In the genomic region with DNA sequence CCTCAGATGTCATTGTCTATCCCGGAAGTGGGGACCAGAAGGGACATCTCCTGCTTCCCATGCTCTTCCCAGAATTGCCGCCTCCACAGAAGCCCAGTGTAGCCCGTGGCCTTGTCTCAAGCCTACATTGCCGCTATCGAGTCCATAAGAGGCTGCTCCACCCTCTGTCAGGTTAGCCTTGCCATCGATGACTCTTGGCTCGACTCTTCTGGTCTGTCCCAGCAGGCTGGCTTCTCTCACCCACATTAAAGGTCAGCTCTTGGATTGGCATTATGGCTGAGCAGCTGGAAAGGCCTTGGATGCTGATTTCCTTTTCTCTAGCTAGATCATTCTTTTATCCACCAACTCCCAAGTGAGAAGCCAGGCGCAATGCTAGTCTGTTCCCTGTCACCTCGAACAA, we compare ENCODE assay signal across 18 mouse cellular contexts.
DNase-seq lines count a peak whose midpoint lies in the region; ATAC-seq and TF ChIP-seq lines count a peak whose summit lies in the region.
"Had no signal": no experiment of that assay in that cellular context is flagged by ENCODE, and none has a peak within 500 bp of the region (broad histone marks: within the 10 kb centered on the region; RNA-seq: fewer than 3 reads in every experiment).

No protein-coding gene starts in this region.

- no peaks in the 10 kb centered on the region for H3K9me3 ChIP-seq in liver, postnatal 0 days (ENCODE audit: low read length)
- H3K9me3 ChIP-seq: embryonic facial prominence, embryonic 10.5 days; midbrain, embryonic 15.5 days had no signal

- H3K27ac ChIP-seq in liver, postnatal 0 days (ENCODE audit: low read depth) = no peak overlapping the region
- H3K27ac ChIP-seq: embryonic facial prominence, embryonic 10.5 days; heart, embryonic 13.5 days; midbrain, embryonic 15.5 days had no signal

- no peak overlapping the region for H3K4me2 ChIP-seq in liver, postnatal 0 days (ENCODE audit: low read depth, low read length)
- H3K4me2 ChIP-seq: heart, embryonic 13.5 days; lung, embryonic 14.5 days; midbrain, embryonic 15.5 days had no signal

- WGBS in liver, postnatal 0 days (ENCODE audit: insufficient replicate concordance) = 76% methylated on average over 9 of the region's 9 CpGs

- H3K36me3 ChIP-seq in liver, postnatal 0 days (replicated peaks; ENCODE audit: insufficient read depth, low read length) = no peaks in the 10 kb centered on the region
- H3K36me3 ChIP-seq: embryonic facial prominence, embryonic 10.5 days; heart, embryonic 13.5 days; midbrain, embryonic 15.5 days had no signal

- DNase-seq in cerebellum, postnatal 14 days = peak; percentile 65 to 74
- DNase-seq in cerebellum, adult 9-10 months = no peak
- DNase-seq in Muller cell, postnatal 12 days (ENCODE audit: inconsistent ontology term) = peak; percentile 4
- DNase-seq in adrenal gland, postnatal 10 days = peak; percentile 78
- peak; percentile 59 for DNase-seq in gastrocnemius, postnatal 14 days
- no peak for DNase-seq in spleen, adult 12 weeks (ENCODE audit: low spot score)
- DNase-seq in liver, postnatal 0 days = no peak
- DNase-seq: kidney, adult 11 months; kidney, postnatal 10 days; layer of hippocampus, adult 9-11 months; liver; lung, embryonic 14.5 days had no signal

- no peak for TF ChIP-seq CTCF in liver, postnatal 0 days (IDR thresholded peaks at IDR 0.05; ENCODE audit: low read depth)

- H3K27me3 ChIP-seq in liver, postnatal 0 days (ENCODE audit: insufficient read depth, low read length) = no peaks in the 10 kb centered on the region
- H3K27me3 ChIP-seq: heart, embryonic 13.5 days; midbrain, embryonic 15.5 days had no signal

- no peak overlapping the region for H3K9ac ChIP-seq in liver, postnatal 0 days (replicated peaks)
- H3K9ac ChIP-seq: heart, embryonic 13.5 days; lung, embryonic 14.5 days; midbrain, embryonic 15.5 days had no signal

- no peak for TF ChIP-seq EP300 in liver, postnatal 0 days (IDR thresholded peaks at IDR 0.05; ENCODE audit: low read depth)

- ATAC-seq in liver, postnatal 0 days = no peak
- ATAC-seq: forebrain, embryonic 16.5 days; midbrain, embryonic 15.5 days; Patski had no signal

- intact Hi-C loops in gastrocnemius, postnatal 14 days (cut with DNase I; ENCODE audit: low total_unique reads) = no loop called here

- H3K4me3 ChIP-seq in liver, postnatal 0 days (ENCODE audit: low read depth, low read length) = no peak overlapping the region
- H3K4me3 ChIP-seq: embryonic facial prominence, embryonic 10.5 days; erythroblast, embryonic 14.5 days; heart, embryonic 13.5 days; midbrain, embryonic 15.5 days had no signal

- no peaks in the 10 kb centered on the region for H3K4me1 ChIP-seq in liver, postnatal 0 days (ENCODE audit: insufficient read depth)
- H3K4me1 ChIP-seq: midbrain, embryonic 15.5 days had no signal

Comparison
In these comparisons a context has a peak if more than half of its experiments do, and no peak if none do; other contexts are left out.
1. DNase-seq: peak in cerebellum, postnatal 14 days (2 of 2), Muller cell, postnatal 12 days (single experiment), adrenal gland, postnatal 10 days (single experiment) and gastrocnemius, postnatal 14 days (single experiment); none in cerebellum, adult 9-10 months (single experiment), spleen, adult 12 weeks (single experiment) and liver, postnatal 0 days (single experiment).